Mouse (Mus musculus): ENCODE measurements around the gene Aldoc.
"Not testable (repeated sequence)": the region's sequence is repeated elsewhere in the genome, so short reads cannot be mapped to it uniquely, and the experiment has no call there.

Gene Aldoc

DNA sequence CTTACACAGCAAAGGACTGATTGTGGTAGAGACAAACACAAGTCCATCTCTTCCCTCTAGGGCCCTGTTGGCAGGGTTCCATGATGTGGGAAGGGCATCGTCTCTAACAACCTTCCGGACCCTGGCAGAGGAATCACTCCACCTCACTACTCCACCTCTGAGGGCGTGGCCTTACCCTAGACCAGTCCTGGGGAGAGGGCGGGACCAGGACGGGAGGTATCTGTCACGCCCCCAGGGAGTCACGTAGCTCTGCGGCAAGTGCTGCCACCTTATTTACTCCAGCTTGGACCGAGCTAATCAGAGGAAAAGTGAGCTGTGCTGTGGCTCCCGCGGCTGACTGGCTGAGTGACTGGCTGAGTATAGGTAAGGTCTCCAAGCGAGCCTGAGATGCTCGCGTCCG lies at the start of gene Aldoc:
Gene Aldoc, plus strand, starts transcription at position 109 of the 400 bp plus-strand sequence.
- in situ Hi-C loops (cut with MboI, MseI), result no loop called here

DNA sequence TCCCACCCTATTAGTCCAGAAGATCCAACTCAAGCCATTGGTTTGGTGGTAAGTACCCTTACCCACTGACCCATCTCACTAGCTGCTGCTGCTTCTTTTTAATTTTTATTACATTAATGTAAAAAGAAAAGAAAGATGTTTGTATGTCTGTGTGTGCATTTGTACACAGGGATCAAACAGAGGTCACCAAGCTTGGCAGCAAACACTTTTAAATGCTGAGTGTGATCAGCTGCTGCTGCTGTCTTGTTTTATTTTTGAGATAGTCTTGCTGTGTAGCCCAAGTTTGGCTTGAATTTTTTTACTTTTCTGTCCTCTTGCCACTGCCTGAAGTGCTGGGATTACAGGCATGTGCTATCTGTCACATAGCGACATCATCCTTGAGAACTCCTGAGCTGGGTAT lies 47.2 kb upstream of the Aldoc start:
- in situ Hi-C loops (cut with MboI, MseI), result no loop called here

DNA sequence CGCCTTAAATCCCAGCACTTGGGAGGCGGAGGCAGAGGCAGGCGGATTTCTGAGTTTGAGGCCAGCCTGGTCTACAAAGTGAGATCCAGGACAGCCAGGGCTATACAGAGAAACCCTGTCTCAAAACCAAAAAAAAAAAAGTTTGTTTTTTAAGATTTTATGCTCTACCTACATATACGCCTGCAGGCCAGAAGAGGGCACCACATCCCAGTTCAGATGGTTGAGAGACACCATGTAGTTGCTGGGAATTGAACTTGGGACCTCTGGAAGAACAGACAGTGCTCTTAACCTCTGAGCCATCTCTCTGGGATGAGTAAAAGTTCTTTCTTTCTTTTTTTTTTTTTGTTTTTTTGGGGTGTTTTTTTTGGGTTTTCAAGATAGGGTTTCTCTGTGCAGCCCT lies 46.6 kb upstream of the Aldoc start:
- in situ Hi-C loops (cut with MboI, MseI), result not testable (repeated sequence)

DNA sequence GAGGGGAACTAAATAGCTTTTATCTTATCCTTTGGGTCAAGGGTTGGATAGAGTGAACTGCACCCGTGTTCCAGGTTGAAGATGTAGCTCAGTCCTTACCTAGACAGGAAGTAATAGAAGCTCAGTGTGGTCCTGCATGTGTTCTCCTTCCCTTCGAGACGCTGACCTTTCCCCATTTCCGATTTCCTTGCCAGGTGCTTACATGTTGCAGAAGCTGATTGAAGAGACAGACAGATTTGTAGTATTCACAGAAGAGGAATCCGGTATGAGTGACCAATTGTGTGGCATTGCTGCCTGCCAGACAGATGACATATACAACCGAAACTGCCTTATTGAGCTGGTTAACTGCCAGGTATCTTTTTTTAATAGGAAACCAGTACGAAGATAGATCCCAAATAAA lies 43.9 kb upstream of the Aldoc start:
- in situ Hi-C loops (cut with MboI, MseI), result no loop called here

DNA sequence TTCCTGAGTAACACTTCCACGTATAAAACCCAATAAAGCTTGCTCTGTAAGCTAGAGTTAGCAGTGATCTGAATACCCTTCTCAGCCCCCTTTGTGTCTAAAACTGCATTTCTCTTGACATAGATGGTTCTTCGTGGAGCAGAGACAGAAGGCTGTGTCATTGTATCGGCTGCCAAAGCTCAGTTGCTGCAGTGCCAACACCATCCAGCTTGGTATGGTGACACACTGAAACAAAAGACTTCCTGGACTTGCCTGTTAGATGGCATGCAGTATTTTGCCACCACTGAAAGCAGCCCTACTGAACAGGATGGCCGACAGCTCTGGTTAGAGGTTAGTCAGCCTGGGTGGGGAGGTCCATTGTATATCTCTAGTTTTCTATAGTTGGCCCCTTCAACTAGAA lies 43.2 kb upstream of the Aldoc start:
- in situ Hi-C loops (cut with MboI, MseI), result no loop called here

DNA sequence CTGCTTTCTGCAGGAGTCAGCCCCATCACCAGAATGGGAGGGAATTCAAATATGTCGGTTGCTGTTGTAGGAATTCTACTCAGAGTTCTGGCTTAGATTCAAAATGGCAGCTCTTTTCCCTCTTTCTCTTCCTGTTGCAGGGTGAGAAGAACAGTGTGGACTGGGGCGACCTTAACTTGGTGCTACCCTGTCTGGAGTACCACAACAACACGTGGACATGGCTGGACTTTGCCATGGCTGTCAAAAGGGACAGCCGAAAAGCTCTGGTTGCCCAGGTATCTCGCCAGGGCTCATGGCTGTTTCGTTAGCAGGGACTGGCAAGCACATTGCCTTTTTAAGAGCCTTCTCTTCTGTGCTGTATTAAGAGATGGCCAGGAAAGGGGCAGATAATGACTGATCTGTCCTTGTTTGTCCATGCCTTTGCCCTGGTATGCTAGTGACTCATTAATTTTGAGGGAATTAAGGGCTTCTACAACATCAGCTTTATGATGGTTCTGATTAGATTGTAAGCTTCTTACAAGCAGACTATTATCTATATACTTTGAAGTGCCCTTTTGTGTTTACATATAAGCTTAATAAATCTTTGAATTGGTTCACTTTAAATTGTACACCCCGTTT lies 33.5 kb upstream of the Aldoc start:
- in situ Hi-C loops (cut with MboI, MseI), result no loop called here

DNA sequence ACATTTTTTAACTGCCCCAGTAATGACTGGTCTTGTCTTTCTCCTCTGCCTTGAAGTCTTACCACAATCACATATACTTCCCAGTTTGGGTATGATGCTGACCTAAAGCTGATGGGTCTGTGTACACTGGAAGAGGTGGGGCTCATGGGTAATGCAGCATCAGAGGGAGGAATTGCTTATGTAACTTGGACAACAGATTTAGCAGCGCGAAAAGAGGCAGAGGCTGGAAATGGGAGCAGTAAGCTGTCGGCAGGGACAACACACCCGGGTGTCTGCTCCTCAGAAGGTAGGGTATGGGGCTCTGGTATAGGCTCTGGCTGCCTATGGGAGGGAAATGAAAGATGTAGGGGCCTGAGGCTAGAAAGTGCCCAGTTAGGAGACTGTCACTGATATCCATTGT lies 32.1 kb upstream of the Aldoc start, which contains the start of gene BC030499:
Gene BC030499, plus strand, starts transcription at position 188 of the 400 bp plus-strand sequence.
- in situ Hi-C loops (cut with MboI, MseI), result no loop called here

DNA sequence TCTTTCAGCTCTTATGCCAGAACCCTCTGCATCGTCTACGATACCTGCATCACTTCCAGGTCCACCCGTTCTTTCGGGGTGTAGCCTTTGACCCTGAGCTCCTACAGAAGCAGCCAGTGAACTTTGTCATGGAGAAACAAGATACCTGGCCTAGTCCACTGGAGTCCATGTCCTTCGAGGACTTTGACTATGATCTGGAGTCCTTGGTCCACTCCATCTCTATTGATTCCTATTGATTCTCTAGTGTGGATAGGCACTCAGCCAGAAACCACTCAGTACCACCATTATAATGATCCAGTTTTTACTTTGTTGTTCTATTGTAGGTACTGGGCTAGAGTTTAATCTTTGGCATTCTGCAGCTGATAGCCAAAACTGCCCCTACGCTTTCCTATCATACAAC lies 28.2 kb upstream of the Aldoc start:
- in situ Hi-C loops (cut with MboI, MseI), result no loop called here

DNA sequence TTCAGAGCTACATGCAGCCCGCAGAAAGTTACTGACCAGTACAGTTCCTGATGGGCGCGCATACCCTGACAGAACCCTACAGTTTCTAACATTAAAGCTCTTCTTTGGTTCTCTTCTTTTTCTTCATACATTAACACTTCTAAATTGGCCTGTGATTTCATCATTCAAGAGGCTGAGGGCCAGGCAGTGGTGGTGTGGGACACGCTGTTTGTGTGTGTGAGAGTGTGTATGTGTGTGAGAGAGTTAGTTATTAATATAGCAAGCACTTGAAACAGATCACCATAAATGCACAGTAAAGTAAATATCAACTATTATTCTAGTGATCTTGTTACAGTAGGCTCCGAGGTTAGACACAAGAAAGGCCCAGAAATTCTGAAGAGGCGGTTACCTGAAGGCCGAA lies 21.9 kb upstream of the Aldoc start:
- in situ Hi-C loops (cut with MboI, MseI), result no loop called here

DNA sequence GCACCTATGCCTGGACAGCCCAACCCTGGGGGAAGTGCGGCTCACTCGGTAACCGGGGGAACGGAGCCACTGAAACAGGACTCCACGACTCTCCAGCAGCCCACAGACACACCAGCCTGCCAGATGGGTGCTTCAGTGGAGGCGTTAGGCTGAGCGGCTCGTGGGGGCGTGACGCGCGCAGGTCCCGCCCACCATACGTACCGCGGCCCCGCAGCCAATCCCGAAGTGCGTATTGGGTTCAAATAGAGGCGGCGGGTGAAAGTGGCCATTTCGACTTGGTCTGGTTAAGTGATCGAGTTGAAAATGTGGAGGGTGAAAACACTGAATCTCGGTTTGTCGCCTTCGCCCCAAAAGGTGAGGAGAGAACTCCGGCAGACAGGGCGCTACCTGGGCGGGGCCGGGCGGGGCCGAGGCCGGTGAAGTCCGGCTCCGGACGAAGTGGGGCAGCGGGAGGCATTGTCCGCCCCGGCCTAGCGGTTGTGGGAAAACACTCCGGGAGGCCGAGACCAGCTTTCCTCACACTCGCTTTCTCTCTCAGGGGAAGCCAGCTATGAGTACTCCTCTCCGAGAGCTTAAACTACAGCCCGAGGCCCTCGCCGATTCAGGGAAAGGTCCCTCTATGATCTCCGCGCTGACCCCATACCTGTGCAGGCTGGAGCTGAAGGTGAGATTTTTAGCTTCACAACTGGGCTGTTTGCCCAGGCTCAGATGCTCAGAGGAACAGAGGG lies 21.2 kb upstream of the Aldoc start, which contains the start of gene Spag5:
Gene Spag5, plus strand, starts transcription at position 173 of the 728 bp plus-strand sequence.
- in situ Hi-C loops (cut with MboI, MseI), result no loop called here

DNA sequence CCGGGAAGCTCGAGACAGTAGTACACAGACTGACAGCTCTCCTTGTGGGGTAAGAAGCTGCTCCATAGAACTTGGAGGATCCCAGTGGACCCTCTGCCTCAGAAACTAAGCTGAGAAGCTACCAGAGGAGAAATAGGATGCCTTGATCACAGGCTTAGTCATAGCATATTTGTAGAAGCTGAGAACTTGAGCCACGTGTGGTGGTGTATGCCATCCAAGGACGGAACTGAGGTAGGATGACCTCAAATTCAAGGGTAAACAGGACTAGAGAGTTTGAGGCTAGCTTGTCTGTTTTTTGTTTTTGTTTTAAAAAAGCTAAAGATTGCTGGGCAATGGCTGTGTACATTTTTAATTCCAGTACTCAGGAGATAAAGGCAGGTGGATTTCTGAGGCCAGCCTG lies 17.5 kb upstream of the Aldoc start:
- in situ Hi-C loops (cut with MboI, MseI), result no loop called here

DNA sequence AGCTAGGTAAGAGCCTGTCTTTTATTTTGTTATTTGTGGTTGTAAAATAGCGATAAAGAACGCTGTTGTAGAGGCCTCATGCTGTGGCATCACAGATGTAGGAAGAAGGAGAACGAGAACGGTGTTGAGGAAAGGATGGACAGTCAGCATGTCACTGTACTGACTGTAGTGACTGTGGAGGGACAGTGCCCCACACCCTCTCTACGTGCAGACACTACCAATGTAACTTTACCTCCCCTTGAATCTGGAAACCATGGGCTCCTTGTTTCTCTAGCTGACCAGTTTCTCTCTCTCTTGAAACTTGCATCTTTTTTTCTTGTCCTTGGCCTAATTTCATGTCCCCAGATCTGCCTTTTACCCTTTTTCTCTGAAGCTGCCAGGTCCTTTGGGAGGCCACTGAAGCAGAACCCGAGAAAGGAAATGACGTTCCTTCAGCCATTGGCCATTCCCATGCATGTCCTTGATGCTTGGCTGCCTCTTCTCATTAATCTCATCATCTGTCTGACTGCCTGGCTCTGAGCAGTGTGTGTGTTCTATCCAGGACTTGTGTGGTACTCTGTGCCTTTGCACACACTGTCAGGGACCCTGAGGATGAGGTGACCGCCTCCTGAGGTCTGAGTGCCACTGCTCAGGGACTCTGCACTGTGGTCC lies 11.8 kb upstream of the Aldoc start:
- in situ Hi-C loops (cut with MboI, MseI), result no loop called here

DNA sequence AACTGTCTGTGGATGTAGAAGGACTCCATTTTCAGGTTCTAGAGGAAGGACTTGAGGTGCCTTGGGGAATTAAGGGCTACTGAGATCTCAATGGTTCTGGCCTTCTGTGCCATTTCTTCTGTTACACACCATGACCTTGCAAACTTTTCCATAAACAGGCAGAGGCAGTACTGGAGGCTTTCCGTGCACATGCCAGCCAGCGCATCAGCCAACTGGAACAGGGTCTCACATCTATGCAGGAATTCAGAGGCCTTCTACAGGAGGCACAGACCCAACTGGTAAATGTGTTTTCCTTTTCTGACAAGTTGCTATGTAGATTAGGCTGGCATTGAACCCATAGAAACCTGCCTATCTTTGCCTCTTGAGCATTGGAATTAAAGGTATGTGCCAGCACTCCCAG lies 9.1 kb upstream of the Aldoc start:
- in situ Hi-C loops (cut with MboI, MseI), result no loop called here

DNA sequence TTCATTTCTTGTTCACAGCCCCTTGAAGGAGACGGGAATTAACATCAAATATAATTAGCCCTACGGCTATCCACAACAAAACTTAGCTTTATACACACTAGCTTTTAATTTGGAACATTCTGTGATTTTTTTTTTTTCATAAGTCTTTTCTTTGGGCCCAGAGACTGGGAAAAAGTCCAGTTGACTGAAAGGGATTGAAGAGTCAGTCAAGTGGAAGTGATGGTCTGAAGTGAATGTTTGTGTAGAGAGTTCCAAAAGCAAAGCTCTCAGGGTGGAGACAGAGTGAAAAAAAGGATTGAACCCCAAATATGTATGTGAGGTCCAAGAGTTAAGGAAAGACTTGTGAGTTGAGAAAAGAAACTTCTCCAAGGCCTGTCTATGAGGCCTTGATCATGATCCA lies 4.4 kb upstream of the Aldoc start:
- in situ Hi-C loops (cut with MboI, MseI), result no loop called here

DNA sequence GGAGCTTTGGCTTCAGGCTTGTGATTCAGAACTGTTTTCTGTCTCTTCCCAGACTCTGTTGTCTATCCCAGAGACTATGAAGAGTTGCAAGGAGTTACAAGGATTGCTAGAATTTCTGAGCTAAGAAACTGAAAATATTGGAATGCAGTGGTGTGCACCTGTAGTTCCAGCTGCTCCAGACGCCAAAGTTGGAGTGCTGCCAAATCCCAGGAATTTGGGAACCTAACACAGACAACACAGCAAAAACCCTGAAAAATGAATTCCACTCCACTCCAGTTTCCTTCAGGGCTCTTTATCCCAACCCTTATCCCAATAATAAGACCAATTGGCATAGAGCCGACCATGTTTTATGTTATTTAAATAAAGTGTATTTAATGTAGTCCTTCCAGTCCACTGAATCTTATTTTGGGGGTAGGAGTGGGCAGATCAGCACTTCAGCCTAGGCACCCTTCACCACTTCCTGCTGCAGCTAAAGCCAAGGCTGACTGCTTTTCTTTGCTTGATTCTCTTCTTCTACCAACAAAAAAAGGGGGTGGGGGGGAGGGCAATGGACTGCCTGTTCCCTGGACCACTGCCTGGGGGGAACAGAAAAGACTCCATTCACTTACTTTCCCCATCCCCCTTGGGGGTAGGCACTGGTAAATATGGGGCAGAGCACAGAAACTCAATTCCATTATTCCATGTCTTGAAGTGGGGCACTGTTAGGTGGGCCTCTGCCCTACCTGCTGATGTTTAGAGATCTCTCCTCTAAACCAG lies 514 bp upstream of the Aldoc start:
- in situ Hi-C loops (cut with MboI, MseI), result no loop called here

DNA sequence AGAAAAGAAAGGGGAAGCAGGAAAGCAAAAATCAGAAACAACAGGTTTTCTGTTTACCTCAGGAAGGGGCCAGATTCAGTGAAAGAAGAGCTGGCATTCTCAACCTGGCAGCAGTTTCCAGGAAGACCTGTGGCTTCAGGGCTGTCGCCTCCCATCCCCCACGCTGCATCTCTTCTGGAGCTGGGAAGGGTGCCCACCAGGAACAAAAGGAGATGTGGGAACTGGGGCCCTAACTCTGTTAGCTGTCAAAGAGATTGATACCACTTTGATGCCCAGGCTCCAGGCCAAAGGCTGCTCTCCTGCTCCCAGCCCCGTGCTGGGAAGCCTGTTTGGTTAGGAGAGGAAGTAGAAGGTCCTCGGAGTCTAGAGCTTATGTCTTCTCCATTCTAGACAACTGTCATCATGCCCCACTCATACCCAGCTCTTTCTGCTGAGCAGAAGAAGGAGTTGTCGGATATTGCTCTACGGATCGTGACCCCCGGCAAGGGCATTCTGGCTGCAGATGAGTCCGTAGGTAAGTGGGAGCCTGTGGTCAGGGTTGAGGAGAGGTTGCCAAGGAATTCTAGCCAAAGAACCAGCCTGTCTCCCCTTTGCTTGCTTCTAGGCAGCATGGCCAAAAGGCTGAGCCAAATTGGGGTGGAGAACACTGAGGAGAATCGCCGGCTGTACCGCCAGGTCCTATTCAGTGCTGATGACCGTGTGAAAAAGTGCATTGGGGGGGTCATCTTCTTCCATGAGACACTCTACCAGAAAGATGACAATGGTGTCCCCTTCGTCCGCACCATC lies 1.4 kb downstream of the Aldoc start:
- in situ Hi-C loops (cut with MboI, MseI), result no loop called here

DNA sequence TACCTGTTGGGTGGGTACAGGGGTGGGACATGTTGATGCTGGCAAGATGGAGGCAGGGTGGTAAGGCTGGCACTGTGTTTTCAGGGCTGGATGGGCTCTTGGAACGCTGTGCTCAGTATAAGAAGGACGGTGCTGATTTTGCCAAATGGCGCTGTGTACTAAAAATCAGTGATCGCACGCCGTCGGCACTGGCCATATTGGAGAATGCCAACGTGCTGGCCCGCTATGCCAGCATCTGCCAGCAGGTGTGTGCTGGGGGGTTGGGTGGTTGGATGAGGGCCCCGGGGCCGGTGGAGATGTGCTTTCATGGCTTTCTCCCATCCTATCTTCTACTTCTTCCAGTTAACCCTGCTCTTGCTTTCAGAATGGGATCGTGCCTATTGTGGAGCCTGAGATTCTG lies 2.2 kb downstream of the Aldoc start:
- in situ Hi-C loops (cut with MboI, MseI), result no loop called here

DNA sequence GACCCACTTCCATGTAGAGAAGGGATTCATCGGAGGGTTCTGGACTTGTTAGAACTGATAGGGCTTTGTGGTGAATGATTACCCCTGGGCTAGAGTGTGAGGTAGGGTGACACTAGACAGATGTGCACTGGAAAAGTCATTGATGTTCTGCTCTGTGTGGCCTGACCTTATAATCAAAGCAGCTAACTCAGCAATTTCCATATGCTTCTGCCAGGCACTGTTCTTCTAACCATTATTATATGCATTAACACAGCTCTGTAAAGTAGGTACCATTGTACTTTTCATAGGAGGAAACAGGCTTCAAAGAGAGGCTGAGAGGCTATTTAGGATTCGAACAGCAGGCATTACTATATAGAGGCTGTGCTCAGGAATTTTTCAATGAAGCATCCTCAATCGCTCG lies 4.4 kb downstream of the Aldoc start:
- in situ Hi-C loops (cut with MboI, MseI), result no loop called here

DNA sequence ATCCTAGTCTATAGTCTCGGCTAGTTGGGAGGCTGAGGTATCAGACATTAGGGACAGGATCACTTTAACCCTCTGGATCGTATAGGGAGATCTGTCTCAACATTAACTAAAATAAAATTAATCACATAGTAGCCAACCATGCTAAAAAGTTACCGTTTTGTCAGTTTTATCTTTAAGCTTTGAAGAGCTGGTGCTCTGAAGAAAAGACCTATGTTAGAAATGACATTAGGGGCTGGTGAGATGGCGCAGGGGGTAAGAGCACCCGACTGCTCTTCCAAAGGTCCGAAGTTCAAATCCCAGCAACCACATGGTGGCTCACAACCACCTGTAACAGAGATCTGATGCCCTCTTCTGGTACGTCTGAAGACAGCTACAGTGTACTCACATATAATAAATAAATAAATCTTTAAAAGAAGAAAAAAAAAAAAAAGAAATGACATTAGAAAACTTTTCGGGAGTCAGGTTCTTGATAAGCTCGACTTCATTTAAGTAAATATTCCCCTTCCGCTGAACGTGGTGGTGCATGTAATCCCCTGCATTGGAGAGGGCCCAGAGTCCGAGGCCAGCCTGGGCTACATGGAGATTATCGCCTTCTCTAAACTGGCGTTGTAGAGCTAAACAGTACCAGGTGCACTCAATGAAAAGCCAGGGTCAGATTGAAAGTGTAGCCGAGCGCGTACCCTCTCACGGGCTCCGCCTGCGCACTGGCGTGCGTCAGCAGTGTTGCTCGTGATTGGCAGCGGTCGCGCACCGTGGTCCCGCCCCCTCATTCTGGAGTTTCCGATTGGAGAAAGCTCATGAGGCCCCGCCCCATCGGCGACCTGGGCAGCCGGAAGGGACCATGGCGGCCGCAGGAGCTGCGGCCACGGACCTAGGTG lies 5.1 kb downstream of the Aldoc start, which contains the start of gene Pigs:
Gene Pigs, plus strand, starts transcription at position 782 of the 878 bp plus-strand sequence.
- in situ Hi-C loops (cut with MboI, MseI), result no loop called here

DNA sequence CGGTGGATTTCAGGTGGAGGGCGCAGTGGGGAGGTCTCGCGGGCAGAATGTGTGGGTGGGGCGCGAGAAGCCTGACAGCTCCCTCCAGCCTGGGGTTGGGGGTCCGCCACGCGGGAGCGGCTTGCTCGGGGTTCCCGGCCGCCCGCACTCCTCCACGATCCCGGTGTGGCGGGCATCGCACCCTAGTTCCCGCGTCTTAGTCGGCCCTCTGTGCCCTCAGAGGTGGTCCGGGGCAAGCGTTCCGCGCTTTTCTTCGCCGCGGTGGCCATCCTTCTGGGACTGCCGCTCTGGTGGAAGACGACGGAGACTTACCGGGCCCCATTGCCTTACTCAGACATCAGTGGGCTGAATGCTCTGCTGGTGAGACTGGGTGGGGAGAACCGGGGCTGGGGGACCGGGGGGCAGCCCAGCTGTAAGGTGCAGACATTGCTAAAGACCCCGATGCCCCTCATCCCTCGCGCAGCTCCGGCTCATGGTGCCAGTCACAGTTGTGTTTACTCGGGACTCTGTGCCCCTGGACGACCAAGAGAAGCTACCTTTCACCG lies 5.8 kb downstream of the Aldoc start:
- in situ Hi-C loops (cut with MboI, MseI), result no loop called here

All from T-helper 2 cell (primary cell).